Mouse (Mus musculus) colon, adult 2 months (tissue): Measurements from ENCODE around the gene Oas1d. TPM values are rescaled to one million over a fixed set of nuclear protein-coding genes. Genes with fewer than 3 reads are reported as not detected.

Experiments used
- polyA plus RNA-seq: library from polyadenylated mRNA; depleted of rRNA; stranded (reverse); fragments of >200 nt; gene quantifications from 2 replicates; pipeline ENCODE4 v1.2.3, GENCODE M21; 2012; rRNA removed

Oas1d gene
- 0.20 and 0.30 TPM in 2 replicates for polyA plus RNA-seq

DNA sequence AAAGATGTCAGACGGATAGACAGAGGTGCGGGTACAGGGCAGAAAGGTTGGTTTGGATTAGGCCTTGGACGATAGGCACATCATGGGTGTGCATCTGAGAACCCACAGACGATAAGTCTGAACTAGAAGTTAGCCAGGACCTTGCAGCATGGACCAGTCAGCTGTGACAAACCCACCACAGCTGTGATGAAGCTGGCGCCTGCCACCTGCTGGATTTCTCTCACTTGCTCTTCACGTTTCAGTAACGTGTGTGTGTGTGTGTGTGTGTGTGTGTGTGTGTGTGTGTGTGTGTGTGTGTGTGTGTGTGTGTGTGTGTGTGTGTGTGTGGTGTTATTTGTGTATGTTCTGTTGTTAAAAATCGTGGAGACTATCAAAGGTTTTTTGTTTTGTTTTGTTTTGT lies at the start of gene Oas1d:
Gene Oas1d (plus strand): TSS at position 333 of the 400 bp plus-strand sequence.

GRCm38 (mm10) chr5:120887413-120887812 lies 26.9 kb upstream of the Oas1d start, which contains the start of gene Oas1g:
Oas1g (minus strand) TSS chr5:120887613.

GRCm38 (mm10) chr5:120906791-120907733 lies 7.3 kb upstream of the Oas1d start, which contains the start of gene Oas1a:
Oas1a (minus strand) TSS chr5:120907521.

Other genes with a start within 250 kb of the Oas1d start
- 11.0 and 12.4 TPM in 2 replicates for gene Dtx1, start 202.6 kb upstream of the Oas1d start, polyA plus RNA-seq
- gene Oas2, start 164.7 kb upstream of the Oas1d start, polyA plus RNA-seq = 1.8 and 2.3 TPM in 2 replicates
- gene Oas3, start 136.9 kb upstream of the Oas1d start, polyA plus RNA-seq = 5.1 and 5.4 TPM in 2 replicates
- gene Oas1e, start 119.0 kb upstream of the Oas1d start, polyA plus RNA-seq = not detected in 2 replicates
- gene Oas1c, start 102.0 kb upstream of the Oas1d start, polyA plus RNA-seq = 1.4 and 2.3 TPM in 2 replicates
- gene Oas1f, start 67.2 kb upstream of the Oas1d start, polyA plus RNA-seq = not detected in 2 replicates
- gene Oas1h, start 53.1 kb upstream of the Oas1d start, polyA plus RNA-seq = not detected in 2 replicates
- gene Oas1g, start 26.9 kb upstream of the Oas1d start, polyA plus RNA-seq = 24.1 and 25.3 TPM in 2 replicates
- 37.2 and 42.7 TPM in 2 replicates for gene Oas1a, start 7.0 kb upstream of the Oas1d start, polyA plus RNA-seq
- gene Rph3a, start 95.6 kb downstream of the Oas1d start, polyA plus RNA-seq = 0.15 and 0.19 TPM in 2 replicates